Mouse (Mus musculus) lung, adult 2 months (tissue): Measurements from ENCODE around the gene Rpl21. TPM values are rescaled to one million over a fixed set of nuclear protein-coding genes. Genes with fewer than 3 reads are reported as not detected.
A peak's percentile ranks its signal among the peaks of the same experiment; 100 is the strongest.

Experiments
- DNase-seq: peaks from one replicate; pipeline ENCODE4 v3.0.0; 2022
- H3K4me1 ChIP-seq: fragments of 200-500 bp; 2 replicates; pipeline ENCODE4 v1.6.1; 2011; ENCODE audit warnings: low read length; ENCODE audit not compliant: control insufficient read depth, insufficient read depth
- H3K4me3 ChIP-seq: fragments of 200-500 bp; replicated peaks from 2 replicates; pipeline ENCODE3; 2011; ENCODE audit warnings: low read depth, mild to moderate bottlenecking, control low read depth, low read length; ENCODE audit errors: extremely low read depth
- CTCF ChIP-seq: fragments of 200-500 bp; IDR thresholded peaks from 2 replicates; pipeline ENCODE4 v1.5.1; 2011; ENCODE audit warnings: mild to moderate bottlenecking, low read length, control low read depth; ENCODE audit not compliant: insufficient read depth
- POLR2A ChIP-seq: fragments of 200-500 bp; IDR thresholded peaks from 2 replicates; pipeline ENCODE4 v1.6.1; 2011; ENCODE audit warnings: low read depth, mild to moderate bottlenecking, control low read depth, low read length, borderline replicate concordance; ENCODE audit errors: extremely low read depth
- WGBS: fragments of 180-500 bp; shearing (Covaris S2); methylation state at CpG from one replicate; pipeline ENCODE4 v1.1.7; 2018; 5-methylcytosine and 5-hydroxymethylcytosine counted together
- polyA plus RNA-seq: library from polyadenylated mRNA; depleted of rRNA; stranded (reverse); fragments of >200 nt; gene quantifications from 2 replicates; pipeline ENCODE4 v1.2.3, GENCODE M21; 2012

The Rpl21 gene
- polyA plus RNA-seq, 1 experiment: 72.0 TPM

DNA sequence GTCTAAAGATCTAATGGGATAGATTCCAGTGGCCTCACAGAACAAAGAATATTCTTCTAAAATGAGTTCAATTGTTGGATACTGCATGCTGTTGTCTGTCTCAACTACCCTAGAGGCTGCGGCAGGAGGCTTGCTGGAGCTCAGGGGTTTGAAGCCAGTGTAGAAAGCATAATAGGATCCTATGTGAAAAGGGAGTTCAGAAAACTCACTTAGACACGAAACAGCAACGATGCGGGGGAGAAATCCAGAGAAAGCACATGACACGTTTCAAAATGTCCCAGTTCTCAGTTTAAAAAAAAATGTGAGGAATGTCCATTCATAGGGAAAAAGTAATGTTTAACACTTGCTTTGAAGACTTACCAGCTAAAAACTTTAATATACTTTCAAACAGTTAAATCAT lies 9.7 kb upstream of the Rpl21 start:
- Histone ChIP-seq H3K4me1 (no peaks in the 10 kb centered on the region; the same call in 1 of the 2 replicates), H3K4me3 (no peak overlapping the region)
- no peak for DNase-seq
- 75% methylated on average over 5 of the region's 5 CpGs for WGBS
- TF ChIP-seq POLR2A: no peak
- TF ChIP-seq CTCF: no peak

DNA sequence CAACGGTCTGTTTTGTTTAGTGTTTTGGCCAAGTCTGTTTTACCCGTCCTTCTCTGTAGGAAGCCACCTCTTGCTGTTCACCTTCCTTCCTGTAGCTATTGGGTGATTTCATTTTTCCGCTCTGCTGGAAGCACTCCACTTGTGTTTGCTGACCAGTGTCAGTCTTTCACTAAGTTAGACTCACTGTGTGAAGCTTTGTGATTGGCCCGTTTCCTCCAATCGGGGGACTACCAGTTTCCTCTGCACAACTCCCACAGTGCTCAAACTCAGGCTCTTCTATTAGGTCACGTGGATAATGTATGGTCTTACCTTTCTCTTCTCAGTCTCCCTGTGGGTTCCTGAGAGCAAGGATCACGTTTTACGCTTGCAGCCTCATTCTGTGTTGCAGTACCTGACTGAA lies 3.2 kb upstream of the Rpl21 start:
- peaks cover 7% of the 10 kb centered on the region for H3K4me1 ChIP-seq
- H3K4me3 ChIP-seq: no peak overlapping the region
- no peak for TF ChIP-seq CTCF
- WGBS: 30% methylated on average over 8 of the region's 8 CpGs
- no peak for DNase-seq

DNA sequence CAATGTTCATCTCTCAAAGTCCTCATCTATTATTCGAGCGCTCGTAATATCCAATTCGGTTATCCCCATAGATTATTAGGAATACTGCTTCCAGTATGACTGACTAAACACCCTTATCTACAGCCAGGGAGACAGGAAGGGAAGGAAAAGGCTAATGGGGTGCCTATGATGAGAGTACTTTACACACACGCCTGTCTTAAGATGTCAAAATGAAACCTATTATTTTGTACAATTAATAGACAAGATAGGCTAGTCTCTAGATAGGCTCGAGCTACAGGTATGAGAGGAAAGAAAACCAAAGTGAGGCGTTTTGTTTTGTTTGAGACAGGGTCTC lies 288 bp upstream of the Rpl21 start:
- 27% methylated on average over 7 of the region's 7 CpGs for WGBS

DNA sequence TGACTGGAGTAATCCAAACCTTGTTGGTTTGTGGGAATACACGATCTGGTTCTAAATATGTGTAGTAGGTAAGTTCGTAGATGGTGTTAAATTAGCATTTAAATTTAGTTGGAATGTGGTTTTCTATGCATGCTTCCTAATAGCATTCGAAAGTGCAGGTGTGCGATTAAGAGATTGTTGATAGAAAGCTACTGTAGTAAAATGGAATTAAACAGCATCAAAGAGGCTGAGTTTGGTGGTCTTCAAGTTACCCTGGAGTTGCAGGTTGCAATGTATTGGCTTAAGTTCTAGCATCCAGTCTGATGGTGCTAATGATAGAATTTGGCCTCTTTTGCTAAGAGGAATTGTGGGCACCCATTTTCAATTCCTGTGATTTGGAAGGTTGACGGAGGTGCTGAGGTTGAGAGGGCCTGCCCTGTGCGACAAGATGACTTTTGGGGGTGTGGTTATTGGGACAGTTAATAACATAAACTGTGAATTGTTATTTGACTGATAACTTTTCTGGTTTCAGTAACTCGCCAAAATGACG lies 1.0 kb downstream of the Rpl21 start:
- 10% methylated on average over 8 of the region's 8 CpGs for WGBS
- Histone ChIP-seq H3K4me1 (peaks cover 7% of the 10 kb centered on the region), H3K4me3 (peak overlapping the region; percentile 99)
- TF ChIP-seq CTCF: no peak
- TF ChIP-seq POLR2A: no peak
- DNase-seq: no peak

More for the DNA sequence above, 288 bp upstream of the Rpl21 start:
- TF ChIP-seq POLR2A (no peak), CTCF (no peak)
- peaks cover 7% of the 10 kb centered on the region for H3K4me1 ChIP-seq
- peak overlapping the region; percentile 99 for H3K4me3 ChIP-seq
- DNase-seq: no peak

DNA sequence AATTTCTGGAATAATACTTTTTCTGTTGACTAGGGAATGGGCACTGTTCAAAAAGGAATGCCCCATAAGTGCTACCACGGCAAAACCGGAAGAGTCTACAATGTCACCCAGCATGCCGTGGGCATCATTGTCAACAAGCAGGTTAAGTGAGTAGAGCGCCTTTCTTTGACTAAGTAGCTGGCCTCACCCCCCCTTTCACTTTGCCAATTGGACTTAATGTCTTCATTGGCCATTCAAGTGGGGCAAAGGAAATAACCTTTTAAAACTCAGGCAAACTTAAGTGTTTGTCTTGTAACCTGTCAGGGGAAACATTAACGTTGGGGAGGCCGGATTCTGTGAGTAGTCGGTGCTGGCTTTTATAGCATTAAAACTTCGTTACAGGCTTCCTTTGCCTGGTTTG lies 2.3 kb downstream of the Rpl21 start:
- no peak for DNase-seq
- TF ChIP-seq POLR2A (no peak), CTCF (no peak)
- whole genome bisulfite sequencing: 56% methylated on average over 8 of the region's 8 CpGs
- H3K4me1 ChIP-seq: peaks cover 7% of the 10 kb centered on the region
- H3K4me3 ChIP-seq: no peak overlapping the region

DNA sequence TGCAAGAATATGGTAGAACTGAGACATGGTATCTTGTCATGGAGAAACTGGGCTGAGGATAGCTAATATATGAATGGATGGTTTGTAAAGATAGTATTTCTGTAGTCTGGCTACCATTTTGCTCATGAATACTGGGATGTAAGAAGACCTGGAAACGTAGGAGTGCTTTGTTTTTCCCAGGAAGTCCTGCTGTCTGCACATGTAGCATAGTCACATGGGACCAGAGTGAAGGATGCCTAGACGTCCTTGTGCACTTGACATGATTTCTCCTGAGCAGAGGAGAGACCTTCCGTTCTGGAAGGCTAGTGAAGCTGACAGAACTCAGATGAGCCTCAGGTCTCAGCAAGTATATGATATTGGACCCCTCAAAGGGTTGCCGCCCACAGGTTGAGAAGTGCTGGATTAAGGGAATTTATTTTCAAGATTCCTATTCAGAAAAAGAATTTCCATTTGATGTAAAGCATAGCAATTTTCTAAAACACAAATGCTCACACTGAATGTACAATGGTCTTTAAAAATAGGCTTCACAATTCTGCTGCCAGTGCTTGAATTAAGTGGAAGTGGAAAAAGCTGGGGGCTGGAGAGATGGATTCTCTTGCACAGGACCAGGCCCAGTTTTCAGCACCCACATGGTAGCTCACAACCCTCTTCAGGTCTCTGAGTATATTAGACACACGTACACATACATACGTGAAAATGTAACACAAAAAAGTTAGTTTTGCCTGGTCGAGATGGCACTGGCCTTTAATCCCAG lies 5.5 kb downstream of the Rpl21 start:
- no peak overlapping the region for H3K4me3 ChIP-seq
- H3K4me1 ChIP-seq: peaks cover 4% of the 10 kb centered on the region; the same call in 1 of the 2 replicates
- WGBS: 66% methylated on average over 7 of the region's 7 CpGs
- TF ChIP-seq CTCF: no peak
- no peak for TF ChIP-seq POLR2A
- no peak for DNase-seq

DNA sequence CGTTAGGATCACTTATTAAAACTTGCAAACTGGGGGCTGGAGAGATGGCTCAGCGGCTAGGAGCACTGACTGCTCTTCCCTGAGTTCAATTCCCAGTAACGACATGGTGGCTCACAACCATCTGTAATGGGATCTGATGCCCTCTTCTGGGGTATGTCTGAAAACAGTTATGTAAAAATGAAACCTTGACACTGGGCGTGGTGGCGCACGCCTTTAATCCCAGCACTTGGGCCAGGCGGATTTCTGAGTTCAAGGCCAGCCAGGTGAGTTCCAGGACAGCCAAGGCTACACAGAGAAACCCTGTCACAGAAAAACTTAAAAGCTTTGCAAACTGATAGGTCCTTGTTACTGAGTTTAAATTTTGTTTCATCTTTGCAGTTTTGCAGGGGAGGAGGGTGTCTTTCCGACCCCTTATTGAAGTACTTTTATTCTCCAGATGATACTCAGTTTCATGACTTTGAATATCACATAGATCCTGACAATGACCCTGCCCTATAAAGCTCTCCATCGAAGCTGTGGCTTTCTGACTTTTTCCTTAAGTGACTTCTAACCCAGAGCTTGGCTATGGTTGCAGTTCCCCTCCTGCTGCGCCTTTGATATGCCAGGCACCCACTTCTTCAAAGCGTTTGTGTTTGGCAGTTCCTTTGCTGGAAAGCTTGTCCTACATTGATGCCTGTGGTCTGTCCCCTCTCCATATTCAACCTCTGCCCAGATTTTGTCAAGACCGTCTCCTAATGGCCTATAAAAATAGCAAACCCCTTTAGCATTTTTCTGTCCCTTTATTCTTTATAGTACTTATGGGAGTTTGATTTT lies 6.4 kb downstream of the Rpl21 start:
- WGBS: 56% methylated on average over 12 of the region's 12 CpGs
- no peak overlapping the region for H3K4me3 ChIP-seq
- no peak for TF ChIP-seq CTCF
- TF ChIP-seq POLR2A: no peak
- peaks cover 2% of the 10 kb centered on the region; the same call in 1 of the 2 replicates for H3K4me1 ChIP-seq
- no peak for DNase-seq

DNA sequence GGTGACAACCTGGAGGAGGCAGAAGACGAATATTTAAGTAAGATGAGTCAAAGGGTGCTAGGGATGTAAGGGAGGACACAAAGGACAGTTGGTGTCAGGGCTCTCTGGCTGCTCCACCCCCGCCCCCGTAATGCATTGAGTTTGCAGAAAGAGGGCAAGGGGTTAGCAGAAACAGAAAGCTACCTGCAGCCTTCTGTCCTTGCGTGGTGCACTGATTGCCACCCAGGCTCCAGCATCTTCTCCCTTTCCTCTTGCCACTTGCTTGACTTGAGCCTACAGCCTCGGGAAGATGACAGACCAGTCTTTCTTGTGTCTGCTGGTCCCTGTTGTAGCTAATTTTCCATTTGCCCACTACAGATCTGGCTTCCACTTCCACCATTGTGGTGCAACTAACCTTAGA lies 7.1 kb downstream of the Rpl21 start:
- WGBS: 66% methylated on average over 5 of the region's 5 CpGs
- Histone ChIP-seq H3K4me3 (no peak overlapping the region), H3K4me1 (peaks cover 3% of the 10 kb centered on the region; the same call in 1 of the 2 replicates)
- TF ChIP-seq POLR2A (no peak), CTCF (no peak)
- no peak for DNase-seq

DNA sequence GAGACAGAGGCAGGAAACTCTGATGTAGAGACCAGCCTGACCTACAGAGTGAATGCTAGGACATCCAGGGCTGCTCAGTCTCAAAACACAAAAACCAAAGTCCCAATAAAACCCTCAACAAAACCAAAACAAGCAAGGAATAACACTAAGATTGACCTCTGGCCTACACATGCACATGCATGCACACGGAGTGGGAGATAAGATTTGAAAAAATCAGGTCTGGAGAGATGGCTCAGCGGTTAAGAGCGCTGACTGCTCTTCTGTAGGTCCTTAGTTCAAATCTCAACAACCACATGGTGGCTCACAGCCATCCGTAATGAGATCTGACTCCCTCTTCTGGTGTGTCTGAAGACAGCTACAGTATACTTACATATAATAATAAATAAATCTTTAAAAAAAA lies 7.7 kb downstream of the Rpl21 start:
- no peak for DNase-seq
- Histone ChIP-seq H3K4me1 (peaks cover 3% of the 10 kb centered on the region; the same call in 1 of the 2 replicates), H3K4me3 (no peak overlapping the region)
- no peak for TF ChIP-seq POLR2A
- no peak for TF ChIP-seq CTCF
- WGBS: 81% methylated on average over 4 of the region's 4 CpGs

DNA sequence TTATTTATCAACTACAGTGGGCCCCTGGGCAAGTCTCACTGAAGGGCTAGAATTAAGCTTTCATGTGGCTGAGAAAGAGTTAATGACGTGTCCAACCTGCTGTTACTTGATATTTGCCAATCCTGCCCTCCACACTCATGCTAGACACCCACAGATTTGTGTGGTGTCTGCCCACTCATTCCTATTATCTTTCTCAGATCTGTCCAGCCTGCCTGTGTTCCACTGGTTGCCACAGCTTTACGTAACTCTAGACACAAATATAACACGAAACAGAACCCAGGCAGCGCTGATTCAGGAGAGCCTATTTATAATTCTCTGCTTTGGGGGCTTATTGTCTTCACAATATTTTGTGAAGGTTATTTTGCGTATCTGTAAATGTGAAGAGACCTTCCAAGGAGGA lies 8.6 kb downstream of the Rpl21 start:
- no peak for DNase-seq
- peaks cover 3% of the 10 kb centered on the region; the same call in 1 of the 2 replicates for H3K4me1 ChIP-seq
- WGBS: 76% methylated on average over 5 of the region's 5 CpGs
- no peak overlapping the region for H3K4me3 ChIP-seq
- TF ChIP-seq CTCF: no peak
- TF ChIP-seq POLR2A: no peak
